In the genomic region with DNA sequence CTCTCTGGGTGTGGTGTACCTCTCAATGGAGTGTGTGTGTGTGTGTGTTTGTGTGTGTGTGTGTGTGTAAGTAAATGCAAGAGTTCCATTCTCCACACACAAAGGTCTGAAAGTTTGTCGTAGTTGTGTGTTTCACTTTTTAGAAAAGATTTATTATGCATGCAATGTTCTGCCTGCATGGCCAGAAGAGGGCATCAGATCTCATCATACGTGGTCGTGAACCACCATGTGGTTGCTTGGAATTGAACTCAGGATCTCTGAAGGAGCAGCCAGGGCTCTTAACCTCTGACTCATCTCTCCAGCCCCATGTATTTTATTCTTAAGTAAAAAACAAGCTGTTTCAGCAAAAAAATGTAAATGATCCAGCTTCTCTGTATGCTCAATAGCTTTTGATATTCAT, we compare ENCODE assay signal across 12 mouse cellular contexts. TPM values are rescaled to one million over a fixed set of nuclear protein-coding genes. Genes with fewer than 3 reads are reported as not detected.
DNase-seq lines count a peak whose midpoint lies in the region; ATAC-seq and TF ChIP-seq lines count a peak whose summit lies in the region.
"Had no signal": no experiment of that assay in that cellular context is flagged by ENCODE, and none has a peak within 500 bp of the region (broad histone marks: within the 10 kb centered on the region; RNA-seq: fewer than 3 reads in every experiment).

No protein-coding gene starts in this region.

- intact Hi-C loops in left cerebral cortex, adult 2 months (cut with DNase I), result no loop called here
- intact Hi-C loops in left cerebral cortex, postnatal 14 days (cut with DNase I), result loop anchor here (2.0 to 10.0 kb wide), 2 partner anchors 298 to 992 kb away; no protein-coding TSS in a partner anchor

- no peaks in the 10 kb centered on the region for H3K36me3 ChIP-seq in heart, embryonic 10.5 days
- no peaks in the 10 kb centered on the region for H3K36me3 ChIP-seq in lung, embryonic 14.5 days (ENCODE audit: insufficient read depth)

- no peak overlapping the region for H3K27ac ChIP-seq in heart, embryonic 10.5 days
- no peak overlapping the region for H3K27ac ChIP-seq in left cerebral cortex, adult 2 months
- H3K27ac ChIP-seq in lung, embryonic 14.5 days (ENCODE audit: low read depth), result no peak overlapping the region

- in situ Hi-C loops in Patski (cut with MboI; ENCODE audit: low pct_unique_long_range_greater_than_20kb), result loop anchor here (5.0 to 10.0 kb wide), 2 partner anchors 300 to 992 kb away; no protein-coding TSS in a partner anchor

- ATAC-seq in Patski, result no peak
- ATAC-seq in lung, embryonic 14.5 days (ENCODE audit: insufficient read depth), result no peak

- H3K9ac ChIP-seq in lung, embryonic 14.5 days, result no peak overlapping the region

- WGBS in heart, embryonic 10.5 days, result 56% methylated on average over 3 of the region's 3 CpGs
- WGBS in lung, embryonic 14.5 days, result 48% methylated on average over 3 of the region's 3 CpGs

- H3K27me3 ChIP-seq in heart, embryonic 10.5 days (ENCODE audit: insufficient read depth, poor library complexity, severe bottlenecking), result no peaks in the 10 kb centered on the region
- H3K27me3 ChIP-seq in Patski, result peaks cover 28% of the 10 kb centered on the region
- no peaks in the 10 kb centered on the region for H3K27me3 ChIP-seq in lung, embryonic 14.5 days (ENCODE audit: insufficient read depth, low read length)

- CTCF ChIA-PET in Patski (lab: Charles Lee), result no interaction called here

- no peaks in the 10 kb centered on the region for H3K9me3 ChIP-seq in heart, embryonic 10.5 days
- H3K9me3 ChIP-seq in lung, embryonic 14.5 days (ENCODE audit: low read depth, low read length), result no peaks in the 10 kb centered on the region

- no peak overlapping the region for H3K4me2 ChIP-seq in lung, embryonic 14.5 days
- H3K4me2 ChIP-seq: midbrain, embryonic 11.5 days had no signal

- POLR2A ChIA-PET in Patski (lab: Charles Lee), result no interaction called here

- peak; percentile 33 for TF ChIP-seq CTCF in left cerebral cortex, adult 2 months (IDR thresholded peaks at IDR 0.05)
- peak; percentile 40 for TF ChIP-seq CTCF in Patski (IDR thresholded peaks at IDR 0.05)
- peak; percentile 59 for TF ChIP-seq CTCF in lung, embryonic 14.5 days (IDR thresholded peaks at IDR 0.05; ENCODE audit: low read depth)

- no peaks in the 10 kb centered on the region for H3K4me1 ChIP-seq in heart, embryonic 10.5 days
- H3K4me1 ChIP-seq in lung, embryonic 14.5 days (ENCODE audit: insufficient read depth), result no peaks in the 10 kb centered on the region

- DNase-seq in heart, adult 8-10 months (ENCODE audit: low spot score), result peak; percentile 13
- no peak for DNase-seq in heart, embryonic 10.5 days (ENCODE audit: low spot score)
- no peak for DNase-seq in left cerebral cortex, adult 2 months (ENCODE audit: extremely low spot score in 1 of 2, low spot score in 2 of 2)
- no peak for DNase-seq in left cerebral cortex, postnatal 14 days (ENCODE audit: low spot score in 2 of 2)
- DNase-seq in Patski (ENCODE audit: low read depth, low spot score), result no peak
- peak; percentile 63 for DNase-seq in lung, embryonic 14.5 days
- no peak for DNase-seq in frontal cortex, postnatal 25 days (ENCODE audit: low spot score in 2 of 2)
- DNase-seq in natural killer cell, adult 2 months (ENCODE audit: low spot score in 2 of 2), result no peak
- DNase-seq: cerebellum, postnatal 36 days; retina, postnatal 1 day had no signal

- H3K4me3 ChIP-seq in heart, embryonic 10.5 days, result no peak overlapping the region
- no peak overlapping the region for H3K4me3 ChIP-seq in left cerebral cortex, adult 2 months
- no peak overlapping the region for H3K4me3 ChIP-seq in lung, embryonic 14.5 days (ENCODE audit: low read depth, low read length)

RNA-seq across cellular contexts. Expression of a gene that starts 37.3 kb away (rescaled TPM):
- total RNA-seq in heart, adult 8-10 months (2022), result 10 to 100 TPM in 1 of 4 experiments, 1 to 10 TPM in 3; 8.2 to 11.1 (median 9.0) TPM
- 64.0 and 75.4 TPM in 2 replicates for polyA plus RNA-seq in heart, embryonic 10.5 days (2016; fragmentation: Nextera tagmentation; extraction: Ambion mirVana)
- not detected for total RNA-seq in left cerebral cortex, adult 2 months (2021)
- not detected for total RNA-seq in left cerebral cortex, postnatal 14 days (2021)
- polyA plus RNA-seq in Patski (2021), result not detected
- polyA plus RNA-seq in lung, embryonic 14.5 days (2014; fragmentation: Nextera tagmentation; extraction: Ambion mirVana), result 227 and 238 TPM in 2 replicates
- total RNA-seq: left cerebral cortex, postnatal 10 days had no signal

RNA-seq across cellular contexts. Expression of a gene that starts 50.9 kb away (rescaled TPM):
- 10 to 100 TPM; 13.6 to 23.7 (median 16.2) TPM for total RNA-seq in heart, adult 8-10 months (2022)
- polyA plus RNA-seq in heart, embryonic 10.5 days (2016; fragmentation: Nextera tagmentation; extraction: Ambion mirVana), result 46.8 and 58.0 TPM in 2 replicates
- 10 to 100 TPM; 67.7 to 69.6 TPM for total RNA-seq in left cerebral cortex, adult 2 months (2021)
- 10 to 100 TPM; 62.5 to 63.6 TPM for total RNA-seq in left cerebral cortex, postnatal 14 days (2021)
- polyA plus RNA-seq in Patski (2021), result 38.3 TPM
- polyA plus RNA-seq in lung, embryonic 14.5 days (2014; fragmentation: Nextera tagmentation; extraction: Ambion mirVana), result 60.8 and 63.5 TPM in 2 replicates

Comparison
In these comparisons a context has a peak if more than half of its experiments do, and no peak if none do; other contexts are left out.
1. DNase-seq: peak in heart, adult 8-10 months (single experiment) and lung, embryonic 14.5 days (single experiment); none in heart, embryonic 10.5 days (single experiment), left cerebral cortex, adult 2 months (0 of 2), left cerebral cortex, postnatal 14 days (0 of 2), Patski (single experiment), frontal cortex, postnatal 25 days (0 of 2) and natural killer cell, adult 2 months (0 of 2).
2. RNA of a gene that starts 37.3 kb away (total RNA-seq): 8.2 to 11.1 TPM in heart, adult 8-10 months; not detected in left cerebral cortex, postnatal 14 days and not detected in left cerebral cortex, adult 2 months; every median in the first group is over 4 times any median in the second.
3. Peak in every context shown above with its lines, with median percentiles within 50 percentile points of each other: CTCF ChIP-seq.